8 mouse cellular contexts compared by ENCODE assay signal in the genomic region with DNA sequence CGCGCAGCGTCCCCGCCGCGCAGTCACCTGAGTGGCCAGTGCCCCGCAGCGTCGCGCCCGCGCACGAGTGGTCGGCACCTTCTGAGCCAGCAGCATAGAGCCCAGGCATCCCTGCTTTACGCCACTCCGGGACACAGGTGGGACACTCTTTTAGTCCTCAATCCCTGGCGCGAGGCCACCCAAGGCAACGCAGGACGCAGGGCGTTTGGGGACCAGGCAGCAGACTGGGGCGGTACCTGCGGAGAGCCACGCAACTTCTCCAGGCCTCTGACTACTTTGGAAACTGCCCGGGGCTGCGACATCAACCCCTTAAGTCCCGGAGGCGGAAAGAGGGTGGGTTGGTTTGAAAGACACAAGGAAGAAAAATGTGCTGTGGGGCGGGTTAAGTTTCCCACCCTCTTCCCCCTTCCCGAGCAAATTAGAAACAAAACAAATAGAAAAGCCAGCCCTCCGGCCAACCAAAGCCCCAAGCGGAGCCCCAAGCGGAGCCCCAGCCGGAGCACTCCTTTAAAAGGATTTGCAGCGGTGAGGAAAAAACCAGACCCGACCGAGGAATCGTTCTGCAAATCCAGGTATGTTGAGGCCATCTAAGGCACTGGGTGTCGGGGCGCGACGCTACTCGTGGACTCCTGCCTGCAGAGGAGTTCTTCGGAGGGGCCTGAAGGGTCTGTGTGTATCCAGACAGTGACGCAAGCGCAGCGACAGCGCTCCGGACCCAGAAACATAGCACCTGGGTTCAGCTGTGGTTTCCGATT. TPM values are rescaled to one million over a fixed set of nuclear protein-coding genes. Genes with fewer than 3 reads are reported as not detected.
DNase-seq lines count a peak whose midpoint lies in the region; ATAC-seq lines count a peak whose summit lies in the region.

A gene (plus strand): TSS at position 38 of the 755 bp plus-strand sequence.

- H3K36me3 ChIP-seq in forebrain, embryonic 14.5 days (ENCODE audit: control insufficient read depth, insufficient read depth, low read length): no peaks in the 10 kb centered on the region
- no peaks in the 10 kb centered on the region for H3K36me3 ChIP-seq in hindbrain, embryonic 15.5 days
- H3K36me3 ChIP-seq in liver, embryonic 12.5 days: no peaks in the 10 kb centered on the region
- H3K36me3 ChIP-seq in neural tube, embryonic 15.5 days: no peaks in the 10 kb centered on the region

- no peaks in the 10 kb centered on the region for H3K9me3 ChIP-seq in forebrain, embryonic 14.5 days (replicated peaks; ENCODE audit: control insufficient read depth, low read length)
- H3K9me3 ChIP-seq in hindbrain, embryonic 15.5 days: no peaks in the 10 kb centered on the region
- no peaks in the 10 kb centered on the region for H3K9me3 ChIP-seq in liver, embryonic 12.5 days (replicated peaks)
- no peaks in the 10 kb centered on the region for H3K9me3 ChIP-seq in neural tube, embryonic 15.5 days (replicated peaks)

- H3K4me1 ChIP-seq in forebrain, embryonic 14.5 days (ENCODE audit: control insufficient read depth, insufficient read depth, low read length): peaks cover 6% of the 10 kb centered on the region; the same call in 1 of the 2 replicates
- peaks cover 11% of the 10 kb centered on the region for H3K4me1 ChIP-seq in hindbrain, embryonic 15.5 days (replicated peaks)
- no peaks in the 10 kb centered on the region for H3K4me1 ChIP-seq in liver, embryonic 12.5 days
- peaks cover 11% of the 10 kb centered on the region for H3K4me1 ChIP-seq in neural tube, embryonic 15.5 days

- H3K9ac ChIP-seq in forebrain, embryonic 14.5 days (ENCODE audit: low read length): peak within 1 kb of the TSS; percentile 54
- peak within 1 kb of the TSS; percentile 49 for H3K9ac ChIP-seq in hindbrain, embryonic 15.5 days
- H3K9ac ChIP-seq in liver, embryonic 12.5 days: no peak within 1 kb of the TSS
- H3K9ac ChIP-seq in neural tube, embryonic 15.5 days (replicated peaks): peak within 1 kb of the TSS; percentile 41

- H3K4me3 ChIP-seq in forebrain, embryonic 14.5 days (ENCODE audit: low read depth, low read length): peak within 1 kb of the TSS; percentile 40
- peak within 1 kb of the TSS; percentile 55 for H3K4me3 ChIP-seq in hindbrain, embryonic 15.5 days
- H3K4me3 ChIP-seq in liver, embryonic 12.5 days: peak within 1 kb of the TSS; percentile 39
- H3K4me3 ChIP-seq in neural tube, embryonic 15.5 days (replicated peaks): peak within 1 kb of the TSS; percentile 48

- peaks cover 23% of the 10 kb centered on the region for H3K27me3 ChIP-seq in forebrain, embryonic 14.5 days (replicated peaks; ENCODE audit: control insufficient read depth, insufficient read depth, low read length)
- H3K27me3 ChIP-seq in hindbrain, embryonic 15.5 days: peaks cover 19% of the 10 kb centered on the region
- peaks cover 25% of the 10 kb centered on the region for H3K27me3 ChIP-seq in liver, embryonic 12.5 days (replicated peaks)
- peaks cover 28% of the 10 kb centered on the region for H3K27me3 ChIP-seq in neural tube, embryonic 15.5 days (replicated peaks)

- H3K4me2 ChIP-seq in forebrain, embryonic 14.5 days (ENCODE audit: low read length): peak within 1 kb of the TSS; percentile 67
- peak within 1 kb of the TSS; percentile 100 for H3K4me2 ChIP-seq in hindbrain, embryonic 15.5 days
- peak within 1 kb of the TSS; percentile 57 for H3K4me2 ChIP-seq in liver, embryonic 12.5 days
- H3K4me2 ChIP-seq in neural tube, embryonic 15.5 days: peak within 1 kb of the TSS; percentile 99

- H3K27ac ChIP-seq in forebrain, embryonic 14.5 days (ENCODE audit: low read depth, low read length): no peak within 1 kb of the TSS
- H3K27ac ChIP-seq in hindbrain, embryonic 15.5 days (replicated peaks): no peak within 1 kb of the TSS
- H3K27ac ChIP-seq in liver, embryonic 12.5 days: no peak within 1 kb of the TSS
- H3K27ac ChIP-seq in neural tube, embryonic 15.5 days (replicated peaks): no peak within 1 kb of the TSS

- under 1% methylated on average over 50 of the region's 50 CpGs for WGBS in forebrain, embryonic 14.5 days
- under 1% methylated on average over 50 of the region's 50 CpGs for WGBS in hindbrain, embryonic 15.5 days
- WGBS in liver, embryonic 12.5 days (ENCODE audit: insufficient replicate concordance): 2% methylated on average over 50 of the region's 50 CpGs
- WGBS in neural tube, embryonic 15.5 days: 1% methylated on average over 50 of the region's 50 CpGs

- peak; percentile 22 to 38 for DNase-seq in cerebellum, postnatal 14 days
- no peak for DNase-seq in cerebellum, postnatal 4 days (ENCODE audit: low spot score in 2 of 2)
- DNase-seq in adrenal gland, adult (ENCODE audit: inconsistent age in 2 of 2, low spot score in 1 of 2): peak; percentile 45 to 81
- peak; percentile 30 for DNase-seq in forebrain, embryonic 14.5 days (ENCODE audit: low spot score)
- no peak for DNase-seq in layer of hippocampus, adult 9-10 months (ENCODE audit: low spot score)

- peak; percentile 15; the same call in 1 of the 2 replicates for ATAC-seq in forebrain, embryonic 14.5 days
- ATAC-seq in hindbrain, embryonic 15.5 days (ENCODE audit: low FRiP score, low read depth): peak; percentile 45; the same call in 1 of the 2 replicates
- ATAC-seq in liver, embryonic 12.5 days: no peak
- ATAC-seq in neural tube, embryonic 15.5 days (ENCODE audit: low FRiP score): peak; percentile 66

RNA-seq across cellular contexts. Expression of the gene that starts here (rescaled TPM):
- 3.6 and 5.3 TPM in 2 replicates for polyA plus RNA-seq in forebrain, embryonic 14.5 days (2014; fragmentation: Nextera tagmentation; extraction: Ambion mirVana)
- polyA plus RNA-seq in hindbrain, embryonic 15.5 days (2015; fragmentation: Nextera tagmentation; extraction: Ambion mirVana): 3.4 and 5.3 TPM in 2 replicates
- polyA plus RNA-seq in liver, embryonic 12.5 days (2016; fragmentation: Nextera tagmentation; extraction: Ambion mirVana): 0.61 and 0.69 TPM in 2 replicates
- polyA plus RNA-seq in neural tube, embryonic 15.5 days (2015; fragmentation: Nextera tagmentation; extraction: Ambion mirVana): 3.0 and 3.8 TPM in 2 replicates

Comparison
In these comparisons a context has a peak if more than half of its experiments do, and no peak if none do; other contexts are left out.
1. DNase-seq: peak in cerebellum, postnatal 14 days (2 of 2), adrenal gland, adult (2 of 2) and forebrain, embryonic 14.5 days (single experiment); none in cerebellum, postnatal 4 days (0 of 2) and layer of hippocampus, adult 9-10 months (single experiment).
2. Peak in every context shown above with its lines, with median percentiles within 50 percentile points of each other: H3K4me2 ChIP-seq and H3K4me3 ChIP-seq.